Mouse (Mus musculus) heart, embryonic 16.5 days (tissue): Measurements from ENCODE around the gene Brms1l. TPM values are rescaled to one million over a fixed set of nuclear protein-coding genes. Genes with fewer than 3 reads are reported as not detected.

Source experiments
- ATAC-seq: fragments of 200-750 bp; cut with Nextera tagmentation; replicated peaks from 2 replicates; pipeline ENCODE4 v1.8.0; 2017; ENCODE audit warnings: moderate number of reproducible peaks; ENCODE audit not compliant: insufficient read depth, low FRiP score; ENCODE audit errors: extremely low read depth
- H3K27ac ChIP-seq: fragments of 300-500 bp; sonication (generic); 2 replicates; pipeline ENCODE4 v1.5.1; 2014; ENCODE audit warnings: mild to moderate bottlenecking, low read length, control low read depth, moderate library complexity
- H3K27me3 ChIP-seq: fragments of 300-500 bp; sonication (generic); 2 replicates; pipeline ENCODE4 v1.6.1; 2014; ENCODE audit warnings: low read length, mixed read lengths; ENCODE audit not compliant: control insufficient read depth, insufficient read depth
- H3K36me3 ChIP-seq: fragments of 300-500 bp; sonication (generic); 2 replicates; pipeline ENCODE4 v1.6.1; 2014; ENCODE audit not compliant: control insufficient read depth, insufficient read depth
- H3K4me1 ChIP-seq: fragments of 300-500 bp; sonication (generic); 2 replicates; pipeline ENCODE4 v1.6.1; 2014; ENCODE audit warnings: low read length, mixed read lengths; ENCODE audit not compliant: control insufficient read depth, insufficient read depth
- H3K4me2 ChIP-seq: fragments of 300-500 bp; sonication (generic); 2 replicates; pipeline ENCODE4 v1.6.1; 2014; ENCODE audit warnings: low read depth, mild to moderate bottlenecking, control low read depth, low read length
- H3K4me3 ChIP-seq: fragments of 300-500 bp; sonication (generic); 2 replicates; pipeline ENCODE4 v1.5.1; 2014; ENCODE audit warnings: mild to moderate bottlenecking, control low read depth, low read length
- H3K9ac ChIP-seq: fragments of 300-500 bp; sonication (generic); 2 replicates; pipeline ENCODE4 v1.6.1; 2014; ENCODE audit warnings: low read length, control low read depth
- H3K9me3 ChIP-seq: fragments of 300-500 bp; sonication (generic); replicated peaks from 2 replicates; pipeline ENCODE4 v1.6.1; 2016; ENCODE audit warnings: low read length; ENCODE audit not compliant: control insufficient read depth
- WGBS: fragments of 180-500 bp; shearing (Covaris S2); extraction: QIAGEN DNeasy Blood & Tissue Kit; methylation state at CpG from one replicate; pipeline ENCODE4 v1.1.7; 2014; 5-methylcytosine and 5-hydroxymethylcytosine counted together
- polyA plus RNA-seq: library from polyadenylated mRNA; unstranded; fragments of >200 nt; fragmentation: Nextera tagmentation; extraction: Ambion mirVana; gene quantifications from 2 replicates; pipeline ENCODE4 v1.2.1, GENCODE M21; 2015

The Brms1l gene
- polyA plus RNA-seq, 1 experiment from 2014 or later = 30.8 TPM

DNA sequence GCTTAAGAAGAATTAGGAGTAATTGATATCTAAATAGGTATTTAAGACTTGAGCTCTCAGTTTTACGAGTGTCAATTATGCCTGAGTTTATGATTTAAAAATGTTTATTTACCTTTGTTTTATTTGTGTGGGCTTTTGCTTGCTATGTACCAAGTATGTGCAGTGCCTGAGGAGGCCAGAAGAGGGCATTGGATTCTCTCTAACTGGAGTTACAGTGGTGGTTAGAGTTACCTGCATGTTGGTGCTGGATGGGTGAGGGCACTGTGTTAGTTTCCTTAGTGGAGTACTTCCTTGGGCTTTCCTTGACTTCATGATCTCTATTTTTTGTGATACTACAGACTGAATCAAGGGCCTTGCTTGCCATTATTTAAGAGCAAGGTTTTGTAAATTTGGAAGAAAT is 10.6 kb downstream of the Brms1l start:
- 78% methylated on average over 1 of the region's 1 CpGs for WGBS
- Histone ChIP-seq H3K27ac (no peak overlapping the region), H3K36me3 (peaks cover 26% of the 10 kb centered on the region), H3K9me3 (peaks cover 4% of the 10 kb centered on the region; the same call in 1 of the 2 replicates), H3K27me3 (no peaks in the 10 kb centered on the region), H3K9ac (no peak overlapping the region), H3K4me3 (no peak overlapping the region), H3K4me2 (no peak overlapping the region), H3K4me1 (no peaks in the 10 kb centered on the region)
- no peak for ATAC-seq

DNA sequence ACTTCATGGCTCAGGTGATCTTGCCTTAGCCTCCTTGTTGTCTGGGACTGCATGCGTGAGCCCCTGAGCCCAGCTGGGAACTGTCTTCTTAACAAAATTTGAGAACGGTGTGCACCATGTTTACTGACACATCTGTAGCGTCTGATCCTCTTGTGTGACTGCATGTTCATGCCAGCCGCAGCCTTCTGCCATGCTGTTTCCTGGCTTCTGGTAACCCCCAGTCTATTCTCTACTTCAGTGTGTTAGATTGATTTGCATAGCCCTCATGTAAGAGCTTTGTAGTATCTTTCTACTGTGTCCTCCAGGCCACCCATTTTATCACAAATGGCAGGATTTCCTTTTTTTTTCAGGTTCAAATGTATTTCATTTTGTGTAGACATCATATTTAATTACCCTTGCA is 11.7 kb downstream of the Brms1l start:
- ATAC-seq = no peak
- H3K27me3 ChIP-seq = no peaks in the 10 kb centered on the region

DNA sequence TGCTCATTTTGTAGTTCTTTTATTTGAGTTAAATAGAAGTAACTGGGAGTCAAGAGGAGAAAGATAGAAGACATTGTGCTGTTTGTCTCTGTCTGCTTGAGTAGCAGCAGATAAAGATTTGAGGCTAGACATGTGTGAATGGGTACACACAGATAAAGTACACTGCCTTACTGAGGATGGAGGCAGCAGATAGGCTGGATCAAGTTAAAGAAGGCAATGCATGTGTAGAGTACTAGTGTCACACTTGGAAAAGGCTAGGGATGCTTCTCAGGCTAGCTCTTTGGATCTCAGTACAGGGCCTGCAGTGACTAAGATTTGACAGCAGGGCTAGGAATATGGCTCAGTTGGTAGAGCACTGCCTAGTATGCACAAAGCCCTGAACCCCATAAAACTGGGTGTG is 14.5 kb downstream of the Brms1l start:
- peaks cover 4% of the 10 kb centered on the region; the same call in 1 of the 2 replicates for H3K9me3 ChIP-seq
- H3K36me3 ChIP-seq = peaks cover 17% of the 10 kb centered on the region
- no peak overlapping the region for H3K4me2 ChIP-seq
- ATAC-seq = no peak
- no peaks in the 10 kb centered on the region for H3K27me3 ChIP-seq
- H3K4me1 ChIP-seq = no peaks in the 10 kb centered on the region
- no peak overlapping the region for H3K9ac ChIP-seq
- no peak overlapping the region for H3K4me3 ChIP-seq
- H3K27ac ChIP-seq = no peak overlapping the region

More for the DNA sequence above, 11.7 kb downstream of the Brms1l start:
- Histone ChIP-seq H3K9ac (no peak overlapping the region), H3K4me3 (no peak overlapping the region), H3K27ac (no peak overlapping the region), H3K4me1 (no peaks in the 10 kb centered on the region), H3K36me3 (peaks cover 15% of the 10 kb centered on the region), H3K9me3 (peaks cover 4% of the 10 kb centered on the region; the same call in 1 of the 2 replicates), H3K4me2 (no peak overlapping the region)
- WGBS = 96% methylated on average over 4 of the region's 4 CpGs

DNA sequence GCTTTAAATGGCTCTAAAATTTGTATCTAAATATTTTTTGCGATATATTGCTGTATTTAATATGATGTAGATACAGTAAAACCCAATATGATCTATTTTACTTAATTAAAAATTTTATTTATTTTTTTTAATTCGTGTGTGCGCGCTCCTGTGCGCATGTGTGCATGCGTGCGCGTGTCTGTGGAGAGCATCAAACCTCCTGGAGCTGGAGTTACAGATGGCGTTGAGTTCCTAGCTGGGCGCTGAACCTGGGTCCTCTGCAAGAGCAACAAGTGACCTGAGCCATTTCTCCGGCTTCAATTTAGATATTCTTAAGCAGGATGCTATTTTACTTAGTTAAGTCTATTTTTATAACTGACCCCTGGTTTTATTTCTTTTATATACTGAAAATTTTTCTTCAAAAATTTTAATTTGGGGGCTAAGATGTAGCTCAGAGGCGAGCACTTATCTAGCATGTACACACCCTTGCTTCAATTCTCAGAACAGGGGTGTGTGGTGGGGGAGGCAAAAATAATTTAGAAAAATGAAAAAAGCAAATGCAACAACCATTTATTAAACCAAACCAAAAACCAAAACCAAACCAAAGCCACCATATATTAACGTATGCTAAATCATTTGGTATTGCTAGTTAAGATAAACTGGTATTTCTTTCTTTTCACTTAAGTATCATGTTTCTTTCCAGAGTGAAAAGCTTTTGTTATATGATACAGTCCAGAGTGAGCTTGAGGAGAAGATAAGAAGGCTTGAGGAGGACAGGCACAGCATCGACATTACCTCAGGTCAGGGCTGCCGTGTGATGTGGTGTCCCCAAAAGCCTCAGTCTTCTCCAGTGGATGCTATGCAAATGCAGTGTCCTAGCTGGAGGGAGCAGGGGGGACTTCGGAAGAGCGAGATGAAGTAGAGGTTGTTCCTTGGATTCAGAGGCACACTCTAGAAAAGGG is 23.6 kb downstream of the Brms1l start:
- Histone ChIP-seq H3K4me1 (no peaks in the 10 kb centered on the region), H3K4me3 (no peak overlapping the region), H3K27me3 (no peaks in the 10 kb centered on the region), H3K9ac (no peak overlapping the region), H3K9me3 (peaks cover 12% of the 10 kb centered on the region), H3K4me2 (no peak overlapping the region), H3K36me3 (peaks cover 47% of the 10 kb centered on the region), H3K27ac (no peak overlapping the region)
- ATAC-seq = no peak
- 87% methylated on average over 17 of the region's 17 CpGs for WGBS

DNA sequence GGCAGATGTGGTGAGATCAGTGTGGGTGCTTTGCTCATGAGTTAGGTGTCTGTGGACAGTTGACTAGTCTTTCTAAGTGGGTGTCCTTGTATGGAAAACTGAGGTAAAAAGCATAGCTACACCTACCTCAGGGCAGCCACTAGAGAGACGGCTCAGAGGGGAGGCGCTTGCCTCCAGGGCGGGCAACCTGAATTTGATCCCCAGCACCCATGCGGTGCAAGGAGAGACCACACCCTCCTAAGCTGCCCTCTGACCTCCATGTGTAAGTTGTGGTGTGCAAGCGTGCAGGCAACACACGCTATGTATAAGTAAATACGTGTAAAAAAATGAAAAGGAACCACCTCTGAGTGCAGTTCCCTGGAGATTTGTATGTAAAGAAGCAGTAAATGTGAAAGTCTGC is 24.5 kb downstream of the Brms1l start:
- Histone ChIP-seq H3K4me3 (no peak overlapping the region), H3K4me2 (no peak overlapping the region), H3K4me1 (no peaks in the 10 kb centered on the region), H3K27me3 (no peaks in the 10 kb centered on the region), H3K9ac (no peak overlapping the region), H3K9me3 (peaks cover 11% of the 10 kb centered on the region), H3K27ac (no peak overlapping the region), H3K36me3 (peaks cover 44% of the 10 kb centered on the region)
- 90% methylated on average over 7 of the region's 7 CpGs for WGBS
- ATAC-seq = no peak

DNA sequence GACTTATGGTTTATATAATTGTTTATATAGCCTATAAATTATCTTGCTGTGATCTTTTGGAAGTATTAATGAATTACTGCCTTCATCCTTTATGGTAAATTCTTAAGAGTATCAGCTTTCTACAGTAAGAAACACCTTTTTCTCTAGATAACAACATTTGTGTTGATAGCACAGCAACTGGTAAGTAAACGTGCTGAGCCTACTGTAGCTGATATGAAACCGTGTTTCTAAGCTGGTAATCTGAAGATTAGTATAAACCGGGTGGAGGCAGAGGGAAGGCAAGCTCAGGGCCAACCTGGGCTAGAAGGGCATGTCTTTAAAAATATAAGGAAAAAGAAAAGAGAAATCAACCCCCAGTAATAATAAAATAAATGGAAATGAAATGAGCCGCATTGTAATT is 31.6 kb downstream of the Brms1l start:
- no peak for ATAC-seq
- Histone ChIP-seq H3K4me1 (no peaks in the 10 kb centered on the region), H3K4me3 (no peak overlapping the region), H3K27me3 (no peaks in the 10 kb centered on the region), H3K27ac (no peak overlapping the region), H3K9ac (no peak overlapping the region), H3K4me2 (no peak overlapping the region), H3K36me3 (peaks cover 46% of the 10 kb centered on the region), H3K9me3 (peaks cover 7% of the 10 kb centered on the region)
- 81% methylated on average over 4 of the region's 4 CpGs for WGBS

DNA sequence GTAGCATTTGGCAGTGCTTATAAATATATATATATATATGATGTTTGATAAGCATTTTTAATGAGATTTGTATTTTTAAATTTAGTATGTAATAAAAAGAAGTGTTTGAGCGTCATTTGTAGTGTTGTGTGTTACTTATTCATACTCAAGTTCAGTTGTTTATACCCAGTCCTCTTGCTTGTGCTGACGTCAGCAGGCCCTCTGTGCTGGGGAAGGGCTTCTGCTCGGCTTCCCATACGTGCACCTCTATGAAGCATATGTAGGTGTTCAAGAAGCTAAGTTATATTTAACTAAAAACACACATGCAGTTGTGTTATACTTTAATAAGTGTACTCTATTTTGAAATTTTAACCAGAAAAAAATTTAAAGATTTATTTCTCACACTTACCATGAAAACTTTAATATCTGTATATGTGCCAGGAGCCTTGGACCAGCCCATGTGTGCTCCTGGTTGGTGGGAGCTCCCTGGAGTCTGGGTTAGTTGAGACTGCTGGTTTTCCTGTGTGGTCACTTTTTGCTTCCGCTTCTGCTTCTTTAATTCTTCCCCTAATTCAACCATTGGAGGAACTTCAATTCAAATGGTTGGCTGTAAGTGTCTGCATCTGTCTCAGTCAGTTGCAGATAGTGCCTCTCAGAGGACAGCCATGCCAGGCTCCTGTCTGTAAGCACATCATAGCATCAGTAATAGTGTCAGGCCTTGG is 33.6 kb downstream of the Brms1l start:
- Histone ChIP-seq H3K27me3 (no peaks in the 10 kb centered on the region), H3K9ac (no peak overlapping the region), H3K4me2 (no peak overlapping the region), H3K27ac (no peak overlapping the region), H3K9me3 (peaks cover 9% of the 10 kb centered on the region), H3K4me1 (no peaks in the 10 kb centered on the region), H3K4me3 (no peak overlapping the region), H3K36me3 (peaks cover 41% of the 10 kb centered on the region)
- no peak for ATAC-seq
- 93% methylated on average over 5 of the region's 5 CpGs for WGBS

DNA sequence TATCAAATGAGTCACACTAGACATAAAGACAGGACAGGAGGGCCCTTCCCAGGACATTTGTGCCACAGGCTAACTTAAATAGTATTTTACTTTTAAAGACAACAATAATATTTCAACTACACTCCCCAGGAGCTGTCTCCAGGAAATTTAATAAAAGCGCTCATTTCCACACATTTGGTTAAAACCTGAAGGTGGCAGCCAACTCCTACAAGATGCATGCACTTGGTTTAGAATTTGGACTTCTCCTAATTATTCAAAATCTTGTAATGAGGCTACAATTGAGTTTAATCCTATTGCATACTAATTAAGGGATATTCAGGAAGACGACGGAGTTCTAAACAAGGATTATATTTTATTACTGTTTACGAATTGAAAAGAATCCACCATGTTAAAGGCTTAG is 49.3 kb downstream of the Brms1l start:
- ATAC-seq = no peak
- H3K9ac ChIP-seq = no peak overlapping the region
- H3K4me2 ChIP-seq = no peak overlapping the region
- H3K4me1 ChIP-seq = no peaks in the 10 kb centered on the region
- WGBS = 80% methylated on average over 4 of the region's 4 CpGs
- H3K27me3 ChIP-seq = no peaks in the 10 kb centered on the region
- H3K27ac ChIP-seq = no peak overlapping the region
- H3K4me3 ChIP-seq = no peak overlapping the region
- H3K36me3 ChIP-seq = no peaks in the 10 kb centered on the region
- no peaks in the 10 kb centered on the region for H3K9me3 ChIP-seq

DNA sequence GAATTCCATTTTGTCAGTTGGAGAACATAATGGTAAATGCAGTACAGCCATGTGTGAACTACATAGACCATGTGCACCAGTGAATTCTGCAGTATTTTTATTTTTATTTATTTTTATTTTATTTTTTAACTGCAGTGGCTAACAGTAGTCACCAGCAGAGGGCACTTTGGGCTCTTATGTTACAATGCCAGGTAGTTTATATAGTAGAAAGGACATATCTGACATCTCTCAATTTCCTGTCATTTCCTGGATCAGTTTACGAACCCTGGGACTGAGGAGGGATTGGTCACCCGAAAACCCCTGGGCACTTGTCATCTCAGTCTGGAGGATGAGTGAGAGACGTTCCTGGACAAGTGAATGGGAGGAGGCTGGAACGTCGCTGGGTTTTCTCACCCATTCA is 52.4 kb downstream of the Brms1l start:
- Histone ChIP-seq H3K9me3 (no peaks in the 10 kb centered on the region), H3K9ac (no peak overlapping the region), H3K27me3 (no peaks in the 10 kb centered on the region), H3K4me1 (no peaks in the 10 kb centered on the region), H3K4me2 (no peak overlapping the region), H3K27ac (no peak overlapping the region), H3K4me3 (no peak overlapping the region), H3K36me3 (no peaks in the 10 kb centered on the region)
- ATAC-seq = no peak
- 20% methylated on average over 5 of the region's 5 CpGs for WGBS
